Mouse (Mus musculus) spleen, postnatal 14 days (tissue): Measurements from ENCODE around the gene Gm20888.
"Not testable (repeated sequence)": the region's sequence is repeated elsewhere in the genome, so short reads cannot be mapped to it uniquely, and the experiment has no call there.

Source experiments
- DNase-seq, 2 experiments: peaks; one replicate each; pipeline ENCODE4 v3.0.0; 2021 to 2022; ENCODE audit warnings: low spot score in 2 of 2

Gene Gm20888

DNA sequence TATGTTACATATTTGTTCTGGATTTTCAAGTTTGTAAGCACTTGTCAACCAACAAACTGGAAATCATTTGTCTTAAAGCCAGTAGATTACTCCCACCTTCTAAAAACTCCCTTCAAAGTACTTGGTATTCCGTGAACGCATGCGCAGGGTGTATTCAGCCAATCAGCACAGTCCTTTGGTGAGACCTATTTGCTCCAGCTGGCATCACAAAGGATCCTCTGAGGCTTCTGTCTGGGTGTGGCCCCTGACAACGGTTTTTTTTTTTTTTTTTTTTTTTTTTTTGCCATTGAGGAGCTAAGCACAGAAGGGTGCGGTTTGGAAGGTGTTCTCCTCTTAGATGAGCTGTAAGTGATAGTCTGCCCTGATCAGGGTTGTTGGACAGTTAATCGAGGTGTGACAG is at the start of gene Gm20888:
Gm20888 (plus strand) TSS at position 301 of the 400 bp plus-strand sequence.
- not testable (repeated sequence) for DNase-seq
